Mouse (Mus musculus): ENCODE results near the gene Crybg1. TPM values are rescaled to one million over a fixed set of nuclear protein-coding genes. Genes with fewer than 3 reads are reported as not detected.

Gene Crybg1
- 0.14 and 0.16 TPM in 2 replicates for polyA plus RNA-seq (2015; fragmentation: Nextera tagmentation; extraction: Ambion mirVana)

DNA sequence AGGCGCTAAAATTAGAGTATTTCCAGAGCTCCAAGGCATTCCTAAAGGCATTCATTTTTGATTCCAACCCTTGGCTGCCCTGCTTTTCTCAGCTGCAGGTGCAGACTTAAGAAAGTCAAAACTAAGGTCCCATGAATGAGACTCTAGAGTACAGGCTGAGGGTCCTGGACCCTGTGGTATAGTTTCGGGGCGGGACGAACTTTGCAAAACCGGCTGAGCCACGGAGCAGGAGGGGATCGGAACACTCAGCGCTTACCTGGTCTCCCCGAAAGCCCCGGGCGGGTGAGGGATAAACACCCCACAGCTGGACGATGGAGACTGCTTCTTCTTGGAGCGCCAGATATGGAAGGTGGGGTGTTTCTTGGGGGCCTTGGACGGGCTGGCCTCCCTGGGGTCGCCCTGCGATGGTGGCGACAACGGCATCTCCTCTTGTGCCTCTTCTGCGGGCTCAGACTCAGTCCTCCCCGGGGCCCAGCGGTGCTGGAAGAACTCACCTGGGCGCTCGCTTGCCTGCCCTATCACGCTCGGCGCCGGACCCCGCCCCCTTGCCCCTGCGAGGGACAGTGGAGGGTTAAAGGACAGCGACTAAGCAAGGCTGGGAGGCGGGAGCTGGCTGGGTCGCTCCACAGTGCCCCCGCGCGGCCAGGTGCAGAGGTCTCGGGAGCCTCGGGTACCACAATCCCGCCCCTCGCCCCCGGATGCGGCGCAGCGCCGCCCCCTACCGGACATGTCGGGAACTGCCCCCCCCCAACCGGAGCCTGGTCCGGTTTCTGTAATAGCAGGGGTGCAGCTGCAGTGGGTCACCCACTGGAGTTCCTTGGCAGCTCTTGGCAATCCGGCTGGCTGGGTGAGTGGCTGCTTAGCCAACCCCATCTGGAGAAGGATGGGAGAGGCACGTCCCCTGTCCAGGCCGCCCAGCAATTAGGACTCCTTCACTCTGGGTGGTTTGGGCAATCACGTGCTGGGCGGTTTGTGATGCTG lies at the start of gene Crybg1:
Gene Crybg1, minus strand, starts transcription at position 517 of the 981 bp plus-strand sequence.
- H3K27ac ChIP-seq (ENCODE audit: low read length) = no peak within 1 kb of the TSS
- H3K27me3 ChIP-seq (ENCODE audit: control insufficient read depth, insufficient read depth, low read depth, low read length) = peaks cover 4% of the 10 kb centered on the region
- peak within 1 kb of the TSS; percentile 30; the same call in 1 of the 2 replicates for H3K9ac ChIP-seq (ENCODE audit: low read depth, low read length)
- H3K4me1 ChIP-seq (ENCODE audit: control insufficient read depth, insufficient read depth, low read length) = peaks cover 11% of the 10 kb centered on the region
- WGBS = 5% methylated on average over 53 of the region's 53 CpGs
- H3K4me2 ChIP-seq (ENCODE audit: low read length) = peak within 1 kb of the TSS; percentile 75
- H3K4me3 ChIP-seq (ENCODE audit: low read depth, low read length) = peak within 1 kb of the TSS; percentile 39
- H3K36me3 ChIP-seq (ENCODE audit: control insufficient read depth, insufficient read depth, low read length) = no peaks in the 10 kb centered on the region
- ATAC-seq = peak; percentile 73
- no peaks in the 10 kb centered on the region for H3K9me3 ChIP-seq (replicated peaks; ENCODE audit: control insufficient read depth, low read length, poor library complexity, severe bottlenecking)

DNA sequence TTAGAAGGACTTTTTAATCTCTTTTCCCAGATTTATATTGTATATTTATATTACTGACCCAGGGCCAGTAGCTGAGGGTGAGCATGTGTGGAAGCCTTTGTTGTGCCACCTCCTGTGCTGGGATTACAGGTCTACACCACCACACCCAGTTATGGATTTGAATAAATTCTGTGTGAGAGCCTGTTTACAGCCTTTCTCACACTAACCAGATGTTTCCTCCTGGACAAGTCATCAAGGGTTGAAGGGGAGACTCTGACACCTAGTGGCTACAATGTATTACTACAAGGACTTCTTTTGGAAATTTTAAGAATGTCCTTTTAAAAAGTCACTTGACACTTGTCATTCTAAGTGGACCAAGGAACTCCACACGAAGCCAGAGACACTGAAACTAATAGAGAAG lies 28.7 kb upstream of the Crybg1 start:
- H3K27me3 ChIP-seq (ENCODE audit: control insufficient read depth, insufficient read depth, low read depth, low read length) = no peaks in the 10 kb centered on the region
- ATAC-seq = 0 out of 2 replicates have a peak, but pooled peaks have one; percentile 75
- no peaks in the 10 kb centered on the region for H3K36me3 ChIP-seq (ENCODE audit: control insufficient read depth, insufficient read depth, low read length)
- H3K9ac ChIP-seq (ENCODE audit: low read depth, low read length) = no peak overlapping the region
- no peaks in the 10 kb centered on the region for H3K4me1 ChIP-seq (ENCODE audit: control insufficient read depth, insufficient read depth, low read length)
- no peaks in the 10 kb centered on the region for H3K9me3 ChIP-seq (replicated peaks; ENCODE audit: control insufficient read depth, low read length, poor library complexity, severe bottlenecking)
- H3K4me3 ChIP-seq (ENCODE audit: low read depth, low read length) = no peak overlapping the region
- H3K4me2 ChIP-seq (ENCODE audit: low read length) = no peak overlapping the region
- 3% methylated on average over 1 of the region's 1 CpGs for WGBS
- no peak overlapping the region for H3K27ac ChIP-seq (ENCODE audit: low read length)

DNA sequence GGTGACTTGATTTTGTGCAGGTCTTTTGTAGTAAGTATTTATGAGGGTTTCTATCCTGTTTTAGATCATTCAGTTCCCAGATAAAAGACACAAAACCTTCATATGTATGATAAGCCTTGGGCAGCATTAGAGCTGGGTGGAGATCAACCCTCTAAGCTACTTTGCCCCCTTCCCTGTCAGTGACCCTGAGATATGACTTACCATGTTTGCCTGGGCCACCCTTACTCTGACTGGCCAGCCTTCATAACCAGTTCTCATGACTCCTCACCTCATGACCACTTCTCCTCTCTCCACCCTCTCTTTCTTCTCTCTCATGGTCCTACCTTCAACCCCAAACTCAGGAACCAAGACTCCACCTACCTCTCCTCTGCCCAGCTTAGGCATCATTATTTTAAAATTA lies 27.9 kb upstream of the Crybg1 start:
- no peak for ATAC-seq
- no peak overlapping the region for H3K27ac ChIP-seq (ENCODE audit: low read length)
- no peaks in the 10 kb centered on the region for H3K4me1 ChIP-seq (ENCODE audit: control insufficient read depth, insufficient read depth, low read length)
- H3K9ac ChIP-seq (ENCODE audit: low read depth, low read length) = no peak overlapping the region
- H3K4me3 ChIP-seq (ENCODE audit: low read depth, low read length) = no peak overlapping the region
- H3K9me3 ChIP-seq (replicated peaks; ENCODE audit: control insufficient read depth, low read length, poor library complexity, severe bottlenecking) = no peaks in the 10 kb centered on the region
- no peaks in the 10 kb centered on the region for H3K36me3 ChIP-seq (ENCODE audit: control insufficient read depth, insufficient read depth, low read length)
- H3K27me3 ChIP-seq (ENCODE audit: control insufficient read depth, insufficient read depth, low read depth, low read length) = no peaks in the 10 kb centered on the region
- H3K4me2 ChIP-seq (ENCODE audit: low read length) = no peak overlapping the region

DNA sequence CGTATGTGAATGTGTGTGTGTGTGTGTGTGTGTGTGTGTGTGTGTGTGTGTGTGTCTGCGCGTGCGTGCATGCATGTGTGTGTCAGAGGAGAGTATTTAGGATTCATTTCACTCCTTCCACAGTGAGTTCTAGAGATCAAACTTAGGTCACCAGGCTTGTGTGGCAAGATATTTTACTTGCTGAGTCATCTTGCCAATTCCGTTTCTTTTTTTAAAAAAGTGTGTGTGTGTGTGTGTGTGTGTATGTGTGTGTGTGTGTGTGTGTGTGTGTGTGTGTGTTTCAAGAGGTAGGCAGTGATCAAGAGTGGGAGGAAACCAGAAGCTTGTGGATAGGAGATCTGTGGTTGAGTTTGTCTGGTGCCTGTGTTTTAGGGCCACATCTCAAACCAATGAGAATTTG lies 27.5 kb upstream of the Crybg1 start:
- Histone ChIP-seq H3K36me3 (ENCODE audit: control insufficient read depth, insufficient read depth, low read length) (no peaks in the 10 kb centered on the region), H3K9ac (ENCODE audit: low read depth, low read length) (no peak overlapping the region), H3K9me3 (replicated peaks; ENCODE audit: control insufficient read depth, low read length, poor library complexity, severe bottlenecking) (no peaks in the 10 kb centered on the region), H3K4me3 (ENCODE audit: low read depth, low read length) (no peak overlapping the region), H3K27me3 (ENCODE audit: control insufficient read depth, insufficient read depth, low read depth, low read length) (no peaks in the 10 kb centered on the region), H3K4me2 (ENCODE audit: low read length) (no peak overlapping the region), H3K4me1 (ENCODE audit: control insufficient read depth, insufficient read depth, low read length) (no peaks in the 10 kb centered on the region), H3K27ac (ENCODE audit: low read length) (no peak overlapping the region)
- no peak for ATAC-seq
- WGBS = 95% methylated on average over 5 of the region's 5 CpGs

DNA sequence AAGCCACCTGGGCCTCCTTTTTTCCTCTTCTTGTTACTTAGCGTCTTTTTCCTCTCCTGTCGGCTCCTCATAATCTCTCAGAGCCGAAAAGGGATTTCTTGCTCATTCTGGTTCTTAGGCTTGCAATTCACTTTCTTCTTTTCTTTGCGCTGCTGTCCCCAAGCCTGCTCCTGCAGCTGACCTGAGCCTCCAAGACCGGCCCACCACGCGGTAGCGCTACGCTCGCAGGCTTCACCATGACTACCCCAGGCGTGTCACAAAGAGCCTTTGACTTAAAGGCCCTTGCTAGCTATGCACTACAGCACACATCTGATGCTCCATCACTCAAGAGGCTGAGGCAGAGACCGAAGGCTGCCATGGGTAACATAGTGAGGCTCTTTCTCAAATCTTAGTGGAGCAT lies 21.5 kb upstream of the Crybg1 start:
- 82% methylated on average over 12 of the region's 12 CpGs for WGBS
- Histone ChIP-seq H3K4me2 (ENCODE audit: low read length) (no peak overlapping the region), H3K4me3 (ENCODE audit: low read depth, low read length) (no peak overlapping the region), H3K9me3 (replicated peaks; ENCODE audit: control insufficient read depth, low read length, poor library complexity, severe bottlenecking) (no peaks in the 10 kb centered on the region), H3K4me1 (ENCODE audit: control insufficient read depth, insufficient read depth, low read length) (no peaks in the 10 kb centered on the region), H3K27me3 (ENCODE audit: control insufficient read depth, insufficient read depth, low read depth, low read length) (no peaks in the 10 kb centered on the region), H3K9ac (ENCODE audit: low read depth, low read length) (no peak overlapping the region), H3K27ac (ENCODE audit: low read length) (no peak overlapping the region), H3K36me3 (ENCODE audit: control insufficient read depth, insufficient read depth, low read length) (no peaks in the 10 kb centered on the region)
- ATAC-seq = no peak

DNA sequence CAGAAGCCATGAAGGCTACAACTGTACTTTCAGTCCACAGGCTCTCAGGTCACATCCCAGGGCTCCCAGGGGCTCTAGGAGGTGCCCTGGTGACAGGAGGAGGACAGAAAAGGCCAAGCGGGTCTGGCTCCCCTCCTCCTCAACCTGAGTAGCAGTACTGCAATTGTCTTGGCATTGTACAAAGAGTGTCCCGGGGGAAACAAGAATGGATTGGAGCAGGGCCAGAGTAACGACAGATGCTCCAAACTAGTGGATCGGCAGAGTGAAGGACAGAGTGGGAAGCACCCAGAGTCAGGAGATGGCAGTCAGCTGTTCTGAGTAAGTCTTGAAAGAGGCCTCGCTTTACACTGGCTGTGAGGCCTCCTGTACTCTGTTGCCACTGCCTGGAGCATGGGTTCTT lies 18.4 kb upstream of the Crybg1 start:
- H3K4me3 ChIP-seq (ENCODE audit: low read depth, low read length) = no peak overlapping the region
- no peak for ATAC-seq
- no peak overlapping the region for H3K27ac ChIP-seq (ENCODE audit: low read length)
- H3K4me1 ChIP-seq (ENCODE audit: control insufficient read depth, insufficient read depth, low read length) = no peaks in the 10 kb centered on the region
- no peak overlapping the region for H3K4me2 ChIP-seq (ENCODE audit: low read length)
- H3K9ac ChIP-seq (ENCODE audit: low read depth, low read length) = no peak overlapping the region
- no peaks in the 10 kb centered on the region for H3K36me3 ChIP-seq (ENCODE audit: control insufficient read depth, insufficient read depth, low read length)
- H3K27me3 ChIP-seq (ENCODE audit: control insufficient read depth, insufficient read depth, low read depth, low read length) = no peaks in the 10 kb centered on the region
- no peaks in the 10 kb centered on the region for H3K9me3 ChIP-seq (replicated peaks; ENCODE audit: control insufficient read depth, low read length, poor library complexity, severe bottlenecking)
- 67% methylated on average over 5 of the region's 5 CpGs for WGBS

DNA sequence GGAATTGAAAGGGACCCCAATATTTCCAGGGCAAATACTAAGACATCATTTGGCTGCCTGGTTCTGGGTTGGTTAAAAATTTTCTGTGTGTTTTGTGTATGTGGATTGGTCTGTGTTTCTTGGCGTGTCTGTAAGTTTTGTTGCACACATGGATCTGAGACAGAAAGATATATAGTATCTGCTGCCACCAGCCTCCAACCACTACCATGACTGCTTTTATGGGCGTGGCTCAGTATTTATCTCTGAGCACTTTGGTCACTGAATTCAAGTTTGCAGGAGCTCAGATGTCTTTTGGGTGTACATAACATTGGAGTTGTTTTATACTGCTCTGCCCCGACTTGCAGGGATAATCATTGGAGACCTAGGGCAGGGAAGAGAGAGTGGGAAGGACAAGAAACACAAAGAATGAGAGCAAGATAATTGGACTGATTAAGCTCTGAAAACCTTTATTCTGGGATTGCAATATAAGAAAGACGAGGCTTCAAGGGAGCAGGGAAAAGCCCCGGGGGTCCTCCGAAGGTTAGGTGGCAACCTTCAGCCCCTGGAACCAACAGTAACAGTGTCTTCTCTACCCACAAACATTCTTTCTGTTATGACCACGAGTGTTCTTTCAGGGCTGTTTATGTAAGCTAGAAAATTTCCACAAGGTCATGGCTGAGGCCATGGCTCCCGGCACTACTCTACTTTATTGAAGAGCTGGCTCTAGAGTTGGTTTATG lies 15.8 kb upstream of the Crybg1 start:
- Histone ChIP-seq H3K9ac (ENCODE audit: low read depth, low read length) (no peak overlapping the region), H3K27me3 (ENCODE audit: control insufficient read depth, insufficient read depth, low read depth, low read length) (no peaks in the 10 kb centered on the region), H3K4me3 (ENCODE audit: low read depth, low read length) (no peak overlapping the region), H3K36me3 (ENCODE audit: control insufficient read depth, insufficient read depth, low read length) (no peaks in the 10 kb centered on the region), H3K27ac (ENCODE audit: low read length) (no peak overlapping the region), H3K4me2 (ENCODE audit: low read length) (no peak overlapping the region), H3K9me3 (replicated peaks; ENCODE audit: control insufficient read depth, low read length, poor library complexity, severe bottlenecking) (no peaks in the 10 kb centered on the region), H3K4me1 (ENCODE audit: control insufficient read depth, insufficient read depth, low read length) (no peaks in the 10 kb centered on the region)
- no peak for ATAC-seq
- 81% methylated on average over 8 of the region's 8 CpGs for WGBS

DNA sequence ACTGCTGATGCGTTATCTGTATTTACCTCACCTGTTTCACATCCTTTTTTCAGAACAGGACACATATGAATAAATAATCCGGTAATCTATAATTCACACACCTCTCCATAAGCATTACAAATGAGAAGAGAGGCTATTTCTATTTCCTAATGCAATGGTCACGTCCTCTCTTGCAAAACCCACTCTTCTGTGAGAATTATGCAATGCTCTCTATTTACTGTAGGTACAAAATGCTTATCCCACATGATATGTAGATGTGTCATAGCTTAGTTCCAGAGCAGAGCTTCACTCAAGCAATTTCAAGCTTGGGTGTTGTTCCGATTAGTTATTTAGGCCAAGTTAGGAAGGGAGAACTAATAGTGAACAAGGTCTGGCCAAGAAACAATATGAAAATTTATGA lies 14.4 kb upstream of the Crybg1 start:
- H3K27ac ChIP-seq (ENCODE audit: low read length) = no peak overlapping the region
- 93% methylated on average over 4 of the region's 4 CpGs for WGBS
- no peak overlapping the region for H3K4me3 ChIP-seq (ENCODE audit: low read depth, low read length)
- H3K4me1 ChIP-seq (ENCODE audit: control insufficient read depth, insufficient read depth, low read length) = no peaks in the 10 kb centered on the region
- no peak for ATAC-seq
- no peak overlapping the region for H3K9ac ChIP-seq (ENCODE audit: low read depth, low read length)
- H3K27me3 ChIP-seq (ENCODE audit: control insufficient read depth, insufficient read depth, low read depth, low read length) = no peaks in the 10 kb centered on the region
- no peak overlapping the region for H3K4me2 ChIP-seq (ENCODE audit: low read length)
- no peaks in the 10 kb centered on the region for H3K9me3 ChIP-seq (replicated peaks; ENCODE audit: control insufficient read depth, low read length, poor library complexity, severe bottlenecking)
- H3K36me3 ChIP-seq (ENCODE audit: control insufficient read depth, insufficient read depth, low read length) = no peaks in the 10 kb centered on the region

DNA sequence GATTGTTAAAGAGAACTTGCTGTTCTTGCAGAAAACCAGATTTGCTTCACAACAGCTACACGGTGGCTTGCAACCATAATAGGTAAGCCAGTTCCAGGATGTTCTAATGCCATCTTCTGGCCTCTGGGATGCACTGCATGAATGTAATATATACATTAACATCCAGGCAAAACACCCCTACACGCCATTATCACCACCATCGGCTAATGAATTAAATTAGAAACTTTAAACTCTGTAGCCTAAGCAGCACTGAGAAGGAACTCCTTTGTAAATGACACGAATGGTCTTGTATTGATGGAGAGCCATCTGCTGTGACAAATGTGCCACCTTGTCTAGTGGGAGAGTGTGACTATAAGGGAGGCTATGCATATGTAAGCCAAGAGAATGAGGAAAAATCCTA lies 11.5 kb upstream of the Crybg1 start:
- Histone ChIP-seq H3K4me3 (ENCODE audit: low read depth, low read length) (no peak overlapping the region), H3K9me3 (replicated peaks; ENCODE audit: control insufficient read depth, low read length, poor library complexity, severe bottlenecking) (no peaks in the 10 kb centered on the region), H3K9ac (ENCODE audit: low read depth, low read length) (no peak overlapping the region), H3K4me2 (ENCODE audit: low read length) (no peak overlapping the region), H3K4me1 (ENCODE audit: control insufficient read depth, insufficient read depth, low read length) (no peaks in the 10 kb centered on the region), H3K27me3 (ENCODE audit: control insufficient read depth, insufficient read depth, low read depth, low read length) (no peaks in the 10 kb centered on the region), H3K27ac (ENCODE audit: low read length) (no peak overlapping the region), H3K36me3 (ENCODE audit: control insufficient read depth, insufficient read depth, low read length) (no peaks in the 10 kb centered on the region)
- ATAC-seq = no peak
- WGBS = 55% methylated on average over 4 of the region's 4 CpGs

Data from midbrain, embryonic 16.5 days (tissue).